Mouse (Mus musculus) limb, embryonic 14.5 days (tissue): ENCODE data around the gene Gpr132. TPM values are rescaled to one million over a fixed set of nuclear protein-coding genes. Genes with fewer than 3 reads are reported as not detected.

ENCODE experiments used
- ATAC-seq: fragments of 200-750 bp; cut with Nextera tagmentation; 2 replicates; pipeline ENCODE4 v1.8.0; 2017; ENCODE audit warnings: low read depth, moderate number of reproducible peaks, moderate TSS enrichment; ENCODE audit not compliant: low FRiP score
- DNase-seq: peaks from one replicate; pipeline ENCODE4 v3.0.0-alpha.2; 2015; ENCODE audit warnings: low spot score
- H3K27ac ChIP-seq: fragments of 300-500 bp; sonication (generic); replicated peaks from 2 replicates; pipeline ENCODE4 v1.5.1; 2014; ENCODE audit warnings: low read depth, mild to moderate bottlenecking, low read length, moderate library complexity, mixed read lengths
- H3K27me3 ChIP-seq: fragments of 300-500 bp; sonication (generic); 2 replicates; pipeline ENCODE4 v1.6.1; 2014; ENCODE audit warnings: low read length, mixed read lengths; ENCODE audit not compliant: control insufficient read depth, insufficient read depth
- H3K36me3 ChIP-seq: fragments of 300-500 bp; sonication (generic); 2 replicates; pipeline ENCODE4 v1.6.1; 2014; ENCODE audit warnings: mild to moderate bottlenecking, low read length, moderate library complexity, mixed read lengths; ENCODE audit not compliant: control insufficient read depth, insufficient read depth
- H3K4me1 ChIP-seq: fragments of 300-500 bp; sonication (generic); 2 replicates; pipeline ENCODE4 v1.6.1; 2014; ENCODE audit warnings: antibody characterized with exemption, low read length, mixed read lengths; ENCODE audit not compliant: control insufficient read depth, insufficient read depth
- H3K4me2 ChIP-seq: fragments of 300-500 bp; sonication (generic); replicated peaks from 2 replicates; pipeline ENCODE4 v1.6.1; 2014; ENCODE audit warnings: low read depth, mild to moderate bottlenecking, low read length, moderate library complexity; ENCODE audit not compliant: severe bottlenecking
- H3K4me3 ChIP-seq: fragments of 300-500 bp; sonication (generic); replicated peaks from 2 replicates; pipeline ENCODE4 v1.5.1; 2014; ENCODE audit warnings: low read length
- H3K9ac ChIP-seq: fragments of 300-500 bp; sonication (generic); 2 replicates; pipeline ENCODE4 v1.6.1; 2014; ENCODE audit warnings: mild to moderate bottlenecking, low read depth, low read length, moderate library complexity; ENCODE audit not compliant: severe bottlenecking
- H3K9me3 ChIP-seq: fragments of 300-500 bp; sonication (generic); 2 replicates; pipeline ENCODE4 v1.6.1; 2016; ENCODE audit warnings: low read length; ENCODE audit not compliant: control insufficient read depth
- POLR2A ChIP-seq: fragments of 200-500 bp; IDR thresholded peaks from 2 replicates; pipeline ENCODE4 v1.8.0; 2012; ENCODE audit warnings: inconsistent platforms, mild to moderate bottlenecking, moderate library complexity, borderline replicate concordance; ENCODE audit not compliant: insufficient read depth, insufficient read length; ENCODE audit errors: extremely low read depth
- WGBS: fragments of 180-500 bp; shearing (Covaris S2); extraction: QIAGEN DNeasy Blood & Tissue Kit; methylation state at CpG from one replicate; pipeline ENCODE4 v1.1.7; 2014; 5-methylcytosine and 5-hydroxymethylcytosine counted together
- polyA plus RNA-seq, 2 experiments: library from polyadenylated mRNA; depleted of rRNA in 1 of 2; stranded (reverse) in 1 of 2; unstranded in 1 of 2; fragments of >200 nt; fragmentation: Nextera tagmentation in 1 of 2; extraction: Ambion mirVana in 1 of 2; gene quantifications; 2 replicates each; pipeline versions ENCODE4 v1.2.1 to v1.2.3; 2012 to 2014

Gpr132 gene
- polyA plus RNA-seq, 2 experiments, result 0.29 to 0.50 TPM

DNA sequence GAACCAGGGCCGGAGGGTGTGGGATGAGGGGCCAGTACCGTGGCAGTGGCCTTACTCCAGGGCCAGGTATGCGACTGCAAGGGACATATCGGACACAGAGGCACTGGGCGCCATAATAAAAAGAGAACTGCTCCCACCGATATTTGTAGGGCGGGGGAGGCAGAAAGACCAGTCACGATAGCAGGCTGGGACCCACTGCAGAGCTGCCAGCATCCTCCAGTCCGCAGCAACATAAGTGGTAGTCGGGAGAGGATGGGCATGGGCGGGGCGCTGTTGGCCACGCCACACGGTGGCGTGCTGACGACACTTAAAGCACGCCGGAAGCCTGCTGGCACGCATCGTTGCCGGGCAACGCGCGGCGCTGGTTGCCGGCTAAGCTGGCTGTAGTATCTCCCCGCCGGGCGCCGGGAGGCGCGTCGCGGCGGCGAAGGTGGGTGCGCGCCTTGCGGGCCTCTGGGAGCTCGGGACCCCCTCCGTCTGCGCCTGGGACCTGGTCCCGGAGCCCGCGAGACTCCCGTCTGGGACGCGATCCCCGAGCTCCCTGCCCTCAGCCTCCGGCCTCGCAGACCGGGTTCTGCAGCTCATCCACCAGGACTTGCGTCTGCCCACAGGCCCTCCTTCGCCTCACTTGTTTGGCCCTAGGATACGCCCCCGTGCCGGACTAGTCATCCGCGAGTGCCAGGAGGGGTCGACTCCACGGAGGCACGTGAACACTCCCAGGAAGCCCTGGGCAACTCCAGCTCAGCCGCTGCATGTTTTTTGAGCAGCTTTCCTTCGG, 59.3 kb downstream of the Gpr132 start, which contains the start of gene Clba1:
Gene Clba1, plus strand, starts transcription at position 351 of the 778 bp plus-strand sequence.
- ATAC-seq (peak; percentile 92), DNase-seq (peak; percentile 96)
- no peak for TF ChIP-seq POLR2A
- H3K27me3 ChIP-seq, result no peaks in the 10 kb centered on the region
- peak within 1 kb of the TSS; percentile 54 for H3K9ac ChIP-seq
- peaks cover 11% of the 10 kb centered on the region for H3K4me1 ChIP-seq
- H3K9me3 ChIP-seq, result no peaks in the 10 kb centered on the region
- WGBS, result 1% methylated on average over 38 of the region's 64 CpGs
- peak within 1 kb of the TSS; percentile 98 for H3K4me2 ChIP-seq
- no peaks in the 10 kb centered on the region for H3K36me3 ChIP-seq
- H3K27ac ChIP-seq, result no peak within 1 kb of the TSS
- peak within 1 kb of the TSS; percentile 67 for H3K4me3 ChIP-seq

GRCm38 (mm10) chr12:112808212-112808586, 59.8 kb downstream of the Gpr132 start:
- no peak overlapping the region for H3K27ac ChIP-seq
- ATAC-seq, result no peak
- peak overlapping the region; percentile 98 for H3K4me2 ChIP-seq
- peak overlapping the region; percentile 67 for H3K4me3 ChIP-seq
- peaks cover 11% of the 10 kb centered on the region for H3K4me1 ChIP-seq
- DNase-seq, result no peak
- H3K36me3 ChIP-seq, result no peaks in the 10 kb centered on the region
- 72% methylated on average over 5 of the region's 5 CpGs for WGBS
- no peak for TF ChIP-seq POLR2A
- H3K9ac ChIP-seq, result peak overlapping the region; percentile 54
- H3K27me3 ChIP-seq, result no peaks in the 10 kb centered on the region
- no peaks in the 10 kb centered on the region for H3K9me3 ChIP-seq

- H3K27me3 ChIP-seq, result no peaks in the 10 kb centered on the region
- peak overlapping the region; percentile 54 for H3K9ac ChIP-seq
- no peaks in the 10 kb centered on the region for H3K36me3 ChIP-seq
- H3K27ac ChIP-seq, result no peak overlapping the region
- 78% methylated on average over 4 of the region's 4 CpGs for WGBS
- no peak for ATAC-seq
- 0 out of 2 replicates have a peak overlapping the region, but pooled peaks have one; percentile 98 for H3K4me2 ChIP-seq
- H3K4me3 ChIP-seq, result no peak overlapping the region
- no peaks in the 10 kb centered on the region for H3K9me3 ChIP-seq
- peaks cover 11% of the 10 kb centered on the region for H3K4me1 ChIP-seq
- TF ChIP-seq POLR2A, result no peak
- no peak for DNase-seq
These were observed 60.2 kb downstream of the Gpr132 start for GRCm38 (mm10) chr12:112807796-112808195.

- Histone ChIP-seq H3K4me2 (no peak overlapping the region), H3K27ac (no peak overlapping the region), H3K4me3 (no peak overlapping the region), H3K36me3 (no peaks in the 10 kb centered on the region), H3K9ac (no peak overlapping the region), H3K27me3 (peaks cover 9% of the 10 kb centered on the region), H3K4me1 (peaks cover 15% of the 10 kb centered on the region), H3K9me3 (no peaks in the 10 kb centered on the region)
- ATAC-seq, result no peak
- WGBS, result 71% methylated on average over 6 of the region's 6 CpGs
- TF ChIP-seq POLR2A, result no peak
- DNase-seq, result no peak
These were observed 62.0 kb downstream of the Gpr132 start for GRCm38 (mm10) chr12:112806044-112806443.

- Histone ChIP-seq H3K4me3 (no peak overlapping the region), H3K27me3 (peaks cover 14% of the 10 kb centered on the region), H3K4me2 (no peak overlapping the region), H3K4me1 (peaks cover 8% of the 10 kb centered on the region), H3K36me3 (no peaks in the 10 kb centered on the region), H3K9ac (no peak overlapping the region), H3K27ac (no peak overlapping the region), H3K9me3 (no peaks in the 10 kb centered on the region)
- 37% methylated on average over 11 of the region's 13 CpGs for WGBS
- TF ChIP-seq POLR2A, result no peak
- no peak for ATAC-seq
- no peak for DNase-seq
These were observed 64.0 kb downstream of the Gpr132 start for GRCm38 (mm10) chr12:112804046-112804445.
